Mouse (Mus musculus): ENCODE measurements at regions not wholly inside any gene's neighbourhood (a gene's known extent, or its start where the extent isn't known, plus 50 kb on each side); places are given as distances from the start of the nearest gene placed in this dataset.
"Not testable (repeated sequence)": the region's sequence is repeated elsewhere in the genome, so short reads cannot be mapped to it uniquely, and the experiment has no call there.

GRCm38 (mm10) chr8:126877039-126877365, 68.6 kb downstream of the Tomm20 start:
- no peak for DNase-seq (ENCODE audit: low read depth)

GRCm38 (mm10) chr8:126876300-126877038, 69.2 kb downstream of the Tomm20 start:
- DNase-seq (ENCODE audit: low read depth) = peak; percentile 48

GRCm38 (mm10) chr8:126875491-126876155, 70.0 kb downstream of the Tomm20 start:
- DNase-seq (ENCODE audit: low read depth) = no peak

DNA sequence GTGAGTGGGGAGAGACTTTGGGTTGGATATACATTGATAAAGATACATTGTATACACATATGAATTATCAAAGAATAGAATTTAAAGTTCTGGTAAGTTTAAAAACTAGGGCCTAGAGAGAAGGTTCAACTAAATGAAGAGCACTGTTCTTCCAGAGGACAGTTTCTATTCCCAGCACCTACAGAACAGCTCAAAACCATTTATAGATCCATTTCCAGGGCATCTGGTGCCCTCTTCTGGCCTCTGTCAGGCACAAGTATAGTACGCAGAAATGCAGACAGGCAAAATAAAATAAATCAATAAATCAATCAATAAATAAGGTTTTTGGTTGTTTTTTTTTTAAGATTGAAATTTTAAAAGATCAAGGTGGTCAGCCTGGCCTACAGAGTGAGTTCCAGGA, 70.8 kb downstream of the Tomm20 start:
- no peak for DNase-seq (ENCODE audit: low read depth)

DNA sequence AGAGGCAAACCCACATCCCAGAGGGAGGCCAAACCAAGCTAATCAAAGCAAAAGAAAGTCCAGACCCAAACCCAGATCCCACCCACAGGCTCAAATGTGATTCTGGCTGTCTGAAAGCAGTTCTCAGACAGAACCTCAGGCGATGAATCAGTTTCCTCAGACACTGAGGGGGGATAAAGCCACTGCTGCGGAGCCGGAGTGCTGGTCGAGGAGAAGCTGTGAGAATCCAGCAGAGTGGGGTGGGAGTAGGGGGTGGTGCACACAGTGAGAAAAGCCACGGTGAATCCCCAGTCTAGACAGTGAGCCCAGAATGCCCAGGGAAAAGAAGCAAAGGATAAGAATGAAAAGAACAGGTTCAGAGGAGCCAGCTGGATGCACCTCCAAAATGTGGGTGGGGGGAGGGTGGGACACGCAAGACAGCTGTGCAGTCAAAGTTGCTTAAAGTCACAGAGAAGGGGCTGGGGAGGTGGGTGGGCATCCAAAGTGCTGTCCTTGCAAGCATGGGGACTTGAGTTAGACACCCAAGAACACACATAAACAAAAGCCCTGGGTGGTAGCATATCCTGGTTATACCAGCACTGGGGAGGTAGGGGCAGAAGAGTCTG, 71.4 kb downstream of the Tomm20 start:
- DNase-seq (ENCODE audit: low read depth) = peak; percentile 80

DNA sequence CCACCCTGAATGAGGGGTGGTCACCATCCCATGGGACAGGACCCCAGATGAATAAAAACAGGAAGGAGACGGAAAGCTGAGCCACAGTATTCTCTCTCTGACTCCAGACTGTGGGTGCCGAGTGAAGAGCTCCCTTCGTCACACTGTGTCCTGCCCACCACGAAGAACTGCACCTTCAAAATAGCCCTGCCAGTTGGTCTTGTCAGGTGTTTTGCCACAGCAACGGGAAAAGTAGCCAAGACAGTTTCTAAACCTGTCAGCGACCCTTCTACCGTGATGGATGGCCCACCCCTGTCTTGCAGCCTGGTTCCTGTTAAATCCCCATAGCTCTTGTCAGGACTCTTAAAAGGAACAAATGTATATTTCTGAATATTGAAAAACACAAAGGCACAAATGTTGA, 72.3 kb downstream of the Tomm20 start:
- DNase-seq (ENCODE audit: low read depth) = no peak

GRCm38 (mm10) chr8:126872574-126872973, 73.1 kb downstream of the Tomm20 start:
- DNase-seq (ENCODE audit: low read depth) = peak; percentile 64

DNA sequence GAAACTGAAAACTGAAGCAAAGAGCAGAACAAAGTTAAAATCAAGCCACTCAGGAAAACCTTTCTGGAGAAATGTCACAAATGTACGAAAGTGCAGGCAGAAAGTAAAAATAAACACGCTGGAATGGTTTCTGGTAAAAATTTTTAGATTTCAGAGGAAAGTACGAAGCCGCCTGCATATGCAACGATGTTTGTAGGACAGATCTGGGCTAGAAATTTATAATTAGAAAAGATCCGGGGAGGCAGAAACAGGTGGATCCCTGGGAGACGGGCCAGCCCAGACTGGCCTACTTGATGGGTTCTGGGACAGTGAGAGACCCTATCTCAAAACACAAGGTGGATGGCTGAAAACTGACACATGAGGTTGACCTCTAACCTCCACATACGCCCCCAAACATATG, 73.5 kb downstream of the Tomm20 start:
- no peak for DNase-seq (ENCODE audit: low read depth)

DNA sequence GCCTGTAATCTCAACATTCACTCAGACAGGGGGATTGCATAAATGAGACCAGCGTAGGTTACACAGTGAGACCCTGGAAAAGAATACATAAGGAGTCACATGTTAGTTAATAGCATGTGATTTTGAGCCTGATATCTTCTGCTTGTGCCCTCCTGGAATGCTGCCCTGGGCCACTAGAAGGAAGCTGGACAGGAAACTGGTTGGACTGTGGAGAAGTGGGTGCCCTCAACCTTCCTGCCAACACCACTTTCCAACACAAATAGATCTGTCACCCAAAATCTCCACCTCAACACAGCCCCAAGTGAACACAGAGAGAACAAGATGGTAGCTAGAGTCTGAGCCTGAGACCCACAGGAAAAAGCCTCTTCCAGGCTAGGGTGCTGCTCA, 76.2 kb downstream of the Tomm20 start:
- DNase-seq (ENCODE audit: low read depth) = no peak

DNA sequence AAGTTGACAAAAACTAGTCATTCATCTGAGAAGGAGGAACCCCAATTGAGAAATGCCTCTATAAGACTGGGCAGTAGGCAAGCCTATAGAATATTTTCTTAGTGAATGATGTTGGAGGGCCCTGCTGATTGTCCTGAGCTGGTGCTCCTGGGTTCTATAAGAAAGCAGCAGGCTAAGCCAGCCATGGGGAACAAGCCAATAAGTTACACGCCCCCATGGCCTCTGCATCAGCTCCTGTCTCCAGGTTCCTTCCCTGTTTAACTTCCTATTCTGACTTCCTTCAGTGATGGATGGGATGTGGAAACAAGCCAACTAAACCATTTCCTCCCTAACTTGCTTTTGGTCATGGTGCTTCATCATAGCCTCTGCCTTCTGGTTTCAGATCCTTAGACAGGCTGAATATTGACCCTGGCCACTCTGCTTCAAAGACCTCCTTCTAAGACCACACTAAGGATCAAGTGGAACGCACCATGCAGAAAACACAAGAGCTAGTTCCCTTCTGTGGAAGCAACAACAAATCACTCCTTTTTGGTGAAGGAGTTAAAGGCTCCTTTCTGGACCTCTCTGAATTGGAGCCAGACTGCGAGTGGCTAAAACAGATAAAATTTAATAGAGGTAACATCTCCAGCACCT, 76.7 kb downstream of the Tomm20 start:
- no peak for DNase-seq (ENCODE audit: low read depth)

DNA sequence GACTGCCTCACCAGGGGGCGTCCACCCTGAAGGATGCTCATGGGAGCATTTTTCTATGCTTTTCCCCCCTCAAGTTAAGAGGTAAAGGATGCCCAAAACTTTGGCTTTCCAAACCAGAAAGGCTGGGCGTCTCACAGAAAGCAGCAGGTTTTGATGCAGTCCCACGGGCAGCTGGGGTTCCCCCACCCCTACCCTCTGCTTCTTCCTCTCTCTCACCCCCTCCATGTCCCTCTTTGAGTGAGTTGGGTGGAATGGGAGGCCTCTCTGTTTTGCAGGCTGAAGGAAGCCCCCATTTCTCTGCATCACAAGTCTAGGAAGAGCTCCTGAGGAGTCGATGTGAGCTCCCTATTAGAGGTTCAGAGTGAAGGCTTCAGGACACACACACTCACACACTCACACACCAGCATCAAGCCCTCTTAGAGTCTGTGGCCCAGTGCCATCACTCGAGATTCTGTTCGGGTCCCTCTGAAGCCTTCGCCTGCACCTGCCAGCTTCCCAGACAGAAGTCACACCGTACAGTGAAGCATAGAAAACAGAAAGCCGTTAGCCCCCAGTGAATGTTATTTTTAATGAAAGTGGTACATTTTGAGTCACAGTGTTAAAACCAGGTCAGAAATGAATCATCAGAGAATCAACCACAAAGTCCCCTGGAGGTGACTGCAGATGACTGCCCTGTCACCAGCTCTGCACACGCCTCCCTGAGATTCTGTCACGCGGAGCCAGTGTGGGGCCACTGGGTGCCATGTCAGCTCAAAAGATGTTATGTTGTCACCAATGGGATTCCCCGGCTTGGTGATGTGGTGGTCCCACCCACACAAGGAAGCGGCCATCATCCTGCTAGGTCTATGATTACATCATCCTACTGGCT, 78.3 kb downstream of the Tomm20 start:
- DNase-seq (ENCODE audit: low read depth) = no peak

DNA sequence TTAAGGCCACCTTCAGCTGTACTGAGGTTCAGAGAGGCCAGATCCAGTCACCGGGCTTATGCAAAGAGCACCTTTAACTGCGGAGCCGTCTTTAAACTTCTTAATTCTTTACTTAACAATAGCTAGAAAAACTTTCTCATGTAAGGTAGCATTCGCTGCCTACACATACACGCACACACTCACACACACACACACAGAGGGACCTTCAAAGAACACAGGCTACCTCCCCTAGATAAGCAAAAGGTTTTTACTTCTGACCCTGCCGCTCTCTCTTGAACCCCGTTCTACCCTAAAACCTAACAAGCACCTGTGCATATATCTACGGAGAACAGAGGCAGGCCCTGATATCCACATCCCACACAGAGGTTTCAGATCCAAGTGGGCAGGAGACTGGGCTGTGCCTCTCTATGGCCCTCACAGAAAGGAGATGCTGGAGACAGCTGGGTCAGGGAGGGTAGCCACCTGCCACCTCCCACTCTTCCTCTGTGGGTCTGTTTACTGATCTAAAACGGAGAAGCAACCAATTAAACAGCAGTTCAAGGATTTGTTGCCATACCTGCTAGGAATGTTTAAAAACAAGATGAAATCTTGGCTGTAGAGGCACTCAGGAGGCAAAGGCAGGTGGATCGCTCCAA, 81.2 kb downstream of the Tomm20 start:
- DNase-seq (ENCODE audit: low read depth) = no peak

DNA sequence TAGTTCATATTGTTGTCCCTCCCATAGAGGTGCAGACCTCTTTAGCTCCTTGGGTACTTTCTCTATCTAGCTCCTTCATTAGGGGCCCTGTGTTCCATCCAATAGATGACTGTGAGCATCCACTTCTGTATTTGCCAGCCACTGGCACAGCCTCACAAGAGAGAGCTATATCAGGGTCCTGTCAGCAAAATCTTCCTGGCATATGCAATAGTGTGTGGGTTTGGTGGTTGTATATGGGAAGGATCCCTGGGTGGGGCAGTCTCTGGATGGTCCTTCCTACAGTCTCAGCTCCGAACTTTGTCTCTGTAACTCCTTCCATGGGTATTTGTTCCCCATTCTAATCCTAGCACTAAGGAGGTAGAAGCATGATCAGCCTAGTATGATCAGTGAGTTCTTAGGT, 82.0 kb downstream of the Tomm20 start:
- not testable (repeated sequence) for DNase-seq (ENCODE audit: low read depth)

DNA sequence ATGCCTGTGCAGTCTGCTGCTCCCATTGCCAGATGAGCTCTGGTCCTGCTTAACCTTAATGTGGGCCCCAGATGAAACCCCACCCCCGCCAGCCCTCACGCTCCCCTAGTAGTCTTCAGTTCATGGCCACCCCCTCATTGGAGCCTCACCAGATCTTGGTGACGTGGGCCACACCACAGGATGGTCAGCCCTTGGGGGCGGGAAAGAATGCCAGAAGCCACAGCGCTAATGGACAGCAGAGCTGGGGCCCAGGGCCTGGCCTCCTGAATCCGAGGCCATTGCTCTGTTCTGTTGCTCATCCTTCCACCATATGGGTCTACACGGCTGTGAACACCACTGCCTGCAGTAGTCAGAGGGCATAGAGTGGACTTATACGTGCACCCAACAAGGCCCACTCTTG, 83.9 kb downstream of the Tomm20 start:
- DNase-seq (ENCODE audit: low read depth) = no peak

DNA sequence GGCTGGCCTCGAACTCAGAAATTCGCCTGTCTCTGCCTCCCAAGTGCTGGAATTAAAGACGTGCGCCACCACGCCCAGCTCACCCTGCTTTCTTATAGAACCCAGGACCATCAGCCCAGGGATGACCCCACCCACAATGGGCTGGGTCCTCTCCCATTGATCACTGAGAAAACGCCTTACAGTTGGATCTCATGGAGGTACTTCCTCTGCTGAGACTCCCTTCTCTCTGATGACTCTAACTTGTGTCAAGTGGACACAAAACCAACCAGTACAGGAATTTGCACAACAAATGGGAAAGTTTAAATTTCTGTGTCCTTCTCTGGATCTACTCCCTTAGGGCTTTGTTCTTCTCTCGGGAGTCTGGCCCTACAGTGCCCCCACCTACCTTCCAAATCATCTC, 85.0 kb downstream of the Tomm20 start:
- no peak for DNase-seq (ENCODE audit: low read depth)

GRCm38 (mm10) chr8:126859706-126860424, 85.8 kb downstream of the Tomm20 start:
- no peak for DNase-seq (ENCODE audit: low read depth)

- no peak for DNase-seq (ENCODE audit: low read depth)
These were observed 88.1 kb downstream of the Tomm20 start for GRCm38 (mm10) chr8:126857307-126858203.

- DNase-seq (ENCODE audit: low read depth) = no peak
These were observed 89.7 kb downstream of the Tomm20 start for GRCm38 (mm10) chr8:126855914-126856313.

GRCm38 (mm10) chr8:126855056-126855609, 90.5 kb downstream of the Tomm20 start:
- no peak for DNase-seq (ENCODE audit: low read depth)

Data from fibroblast of lung, adult 2 months (primary cell).